Mouse (Mus musculus): Measurements from ENCODE around the gene Zfp687.
"Not testable (repeated sequence)": the region's sequence is repeated elsewhere in the genome, so short reads cannot be mapped to it uniquely, and the experiment has no call there.

The Zfp687 gene

DNA sequence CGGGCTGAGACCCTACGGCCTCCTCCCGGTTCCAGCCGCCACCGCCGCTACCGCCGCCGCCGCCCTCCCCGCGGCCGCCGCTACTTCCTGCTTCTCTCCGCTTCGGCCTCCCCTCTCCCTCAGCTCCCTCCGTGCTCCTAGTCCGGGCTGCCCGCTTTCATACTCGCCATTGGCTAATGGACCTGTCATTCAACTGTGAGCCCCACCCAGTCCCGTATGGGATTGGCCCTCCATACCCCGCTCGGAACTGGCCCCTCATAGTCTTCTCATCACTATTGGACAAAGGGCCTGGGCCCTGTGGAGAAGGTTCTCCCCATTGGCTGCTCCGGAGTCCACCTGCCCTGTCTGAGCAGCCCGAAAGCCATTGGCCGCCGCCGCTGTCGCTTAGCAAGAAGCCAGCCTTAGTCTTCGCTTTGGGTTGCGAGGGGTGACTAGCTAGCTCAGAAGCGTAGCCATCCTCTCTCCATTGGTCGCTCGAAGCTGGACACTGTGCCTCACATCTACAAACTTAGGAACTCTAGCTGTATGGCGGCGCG, at the start of gene Zfp687:
Zfp687 (minus strand) TSS at position 112 of the 536 bp plus-strand sequence.
- peak; percentile 99 for DNase-seq (ENCODE audit: low spot score)

DNA sequence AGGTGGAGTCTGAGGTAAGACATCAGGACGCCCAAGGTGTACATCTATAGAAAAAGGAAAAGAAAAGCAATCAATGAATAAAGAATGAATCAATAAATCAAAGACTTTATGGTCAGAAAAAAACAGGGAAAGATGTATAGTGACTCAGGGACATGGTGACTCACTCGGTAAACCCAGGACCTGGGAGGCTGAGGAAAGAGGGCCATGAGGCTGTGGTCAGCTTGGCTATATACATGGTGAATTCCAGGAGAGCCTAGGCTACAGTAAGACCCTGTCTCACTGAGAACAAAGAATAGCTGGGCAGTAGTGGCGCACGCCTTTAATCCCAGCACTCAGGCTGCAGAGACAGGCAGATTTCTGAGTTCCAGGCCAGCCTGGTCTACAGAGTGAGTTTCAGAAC, 48.5 kb upstream of the Zfp687 start:
- no peak for DNase-seq (ENCODE audit: low spot score)

DNA sequence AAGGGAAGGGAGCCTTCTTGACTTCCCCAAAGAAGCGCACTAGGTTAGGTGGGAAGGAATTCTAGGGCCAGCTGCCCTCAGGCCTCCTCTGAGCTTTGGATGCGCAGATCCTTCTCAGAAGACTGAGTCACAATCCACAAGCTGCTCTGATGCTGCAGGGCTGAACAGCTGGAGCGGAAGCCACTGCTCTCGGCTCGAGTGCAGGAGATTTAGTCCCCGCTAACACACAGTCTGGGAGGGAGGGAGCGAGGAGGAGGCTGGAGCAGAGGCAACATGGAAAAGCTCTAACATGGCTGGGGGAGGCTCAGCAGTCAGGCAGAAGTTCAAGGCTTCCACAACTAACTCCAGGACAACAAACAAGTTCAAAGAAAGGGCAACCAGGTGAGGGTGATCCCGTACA, 42.8 kb upstream of the Zfp687 start:
- DNase-seq (ENCODE audit: low spot score) = no peak

DNA sequence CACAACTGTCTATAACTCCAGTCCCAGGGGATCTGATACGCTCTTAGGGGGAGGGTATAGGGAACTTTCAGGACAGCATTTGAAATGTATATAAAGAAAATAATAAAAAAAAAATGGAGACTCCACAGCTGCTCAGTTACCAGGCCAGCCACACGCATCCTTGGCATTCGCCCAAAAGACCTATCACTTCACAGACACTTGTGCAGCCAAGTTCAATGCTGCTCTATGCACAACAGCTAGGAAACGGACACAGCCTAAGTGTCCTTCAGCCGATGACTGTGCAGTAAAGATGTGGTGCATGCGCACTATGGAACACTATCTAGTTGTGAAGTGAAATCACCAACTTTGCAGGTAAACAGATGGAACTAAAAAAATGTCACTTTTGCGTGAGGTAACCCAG, 41.0 kb upstream of the Zfp687 start:
- DNase-seq (ENCODE audit: low spot score) = peak; percentile 40

DNA sequence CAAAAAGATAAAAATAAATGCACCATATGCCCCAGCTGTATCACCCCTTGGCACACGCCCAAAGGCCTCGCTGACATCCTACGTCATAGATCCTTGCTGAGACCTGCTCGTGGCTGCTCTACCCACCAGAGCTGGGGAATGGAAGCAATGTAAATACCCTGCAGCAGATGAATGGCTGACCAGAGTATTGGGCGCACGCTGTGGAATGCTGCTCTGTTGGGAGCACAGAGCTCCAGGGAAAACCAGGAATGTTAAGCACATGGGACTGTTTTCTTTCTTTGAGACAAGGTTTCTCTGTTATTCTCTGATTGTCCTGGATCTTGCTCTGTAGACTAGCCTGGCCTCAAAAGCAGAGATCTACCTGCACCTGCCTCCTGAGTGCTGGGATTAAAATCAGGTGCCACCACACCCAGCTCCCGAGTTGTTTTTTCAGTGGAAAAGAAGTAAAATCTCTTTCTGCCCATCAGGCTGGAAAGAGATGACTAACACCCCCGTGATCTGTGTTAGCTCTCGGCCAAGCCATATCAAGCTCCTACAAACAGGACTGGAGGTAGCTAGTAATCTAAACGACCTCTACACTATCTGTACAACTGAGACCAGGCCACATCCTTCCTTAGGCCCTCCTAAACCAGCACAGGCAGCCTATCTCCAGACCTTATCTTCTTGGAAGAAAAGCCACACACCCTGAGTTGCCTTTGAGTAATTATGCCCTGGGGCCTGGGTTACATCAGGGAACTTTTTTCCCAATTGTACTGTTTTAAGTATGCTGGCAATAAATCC, 39.4 kb upstream of the Zfp687 start:
- peak; percentile 79 for DNase-seq (ENCODE audit: low spot score)

DNA sequence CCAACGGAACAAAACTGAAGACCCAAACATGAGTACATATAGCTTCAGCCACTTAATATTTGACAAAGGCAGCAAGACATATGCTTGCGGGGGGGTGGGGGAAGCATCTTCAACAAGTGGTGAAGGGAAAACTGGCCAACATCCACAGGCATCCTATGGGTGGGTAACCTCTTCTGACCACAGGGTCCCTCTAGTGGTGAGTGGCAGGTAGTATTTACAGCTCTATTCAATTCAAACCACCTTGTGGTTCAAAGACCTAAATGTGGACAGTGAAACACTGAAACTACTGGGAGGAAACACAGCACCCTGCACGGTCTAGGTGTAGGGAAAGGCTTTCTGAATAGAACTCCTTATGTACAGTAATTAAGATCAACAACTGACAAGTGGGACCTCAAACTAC, 38.5 kb upstream of the Zfp687 start:
- peak; percentile 81 for DNase-seq (ENCODE audit: low spot score)

DNA sequence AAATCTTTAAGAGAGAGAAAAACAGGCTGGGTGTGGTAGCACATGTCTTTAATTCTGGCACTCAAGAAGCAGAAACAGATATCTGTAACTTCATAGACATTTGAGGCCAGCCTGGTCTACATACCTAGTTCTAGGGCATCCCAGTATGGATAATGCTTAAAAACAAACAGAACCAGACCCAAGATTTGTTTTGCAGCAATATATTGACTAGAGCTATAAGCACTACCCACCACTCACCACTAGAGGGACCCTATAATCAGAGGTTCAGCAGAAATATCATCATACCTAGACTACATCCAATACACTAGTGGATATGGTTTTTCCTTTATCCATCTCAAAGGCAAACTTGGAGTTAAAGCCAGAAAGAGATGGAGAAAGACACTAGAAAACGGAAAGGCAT, 37.7 kb upstream of the Zfp687 start:
- DNase-seq (ENCODE audit: low spot score) = peak; percentile 73

DNA sequence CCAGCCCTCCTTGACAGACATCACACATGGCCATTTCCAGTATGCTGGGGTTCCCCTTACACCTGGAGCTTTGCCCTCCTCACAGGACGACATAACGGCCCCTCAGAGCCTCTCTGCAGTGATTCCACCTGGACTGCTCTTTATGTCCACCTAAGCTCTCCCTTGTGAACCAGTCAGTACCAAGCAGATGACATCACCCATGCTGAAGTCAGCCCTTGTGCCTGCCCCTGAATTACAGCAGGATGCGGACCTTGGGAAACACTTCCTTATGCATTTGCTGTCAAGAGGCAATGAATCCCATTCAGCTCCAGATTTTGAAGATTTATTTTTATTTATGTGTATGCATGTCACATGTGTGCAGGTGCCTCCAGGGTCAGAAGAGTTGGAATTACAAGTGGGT, 32.7 kb upstream of the Zfp687 start:
- DNase-seq (ENCODE audit: low spot score) = no peak

DNA sequence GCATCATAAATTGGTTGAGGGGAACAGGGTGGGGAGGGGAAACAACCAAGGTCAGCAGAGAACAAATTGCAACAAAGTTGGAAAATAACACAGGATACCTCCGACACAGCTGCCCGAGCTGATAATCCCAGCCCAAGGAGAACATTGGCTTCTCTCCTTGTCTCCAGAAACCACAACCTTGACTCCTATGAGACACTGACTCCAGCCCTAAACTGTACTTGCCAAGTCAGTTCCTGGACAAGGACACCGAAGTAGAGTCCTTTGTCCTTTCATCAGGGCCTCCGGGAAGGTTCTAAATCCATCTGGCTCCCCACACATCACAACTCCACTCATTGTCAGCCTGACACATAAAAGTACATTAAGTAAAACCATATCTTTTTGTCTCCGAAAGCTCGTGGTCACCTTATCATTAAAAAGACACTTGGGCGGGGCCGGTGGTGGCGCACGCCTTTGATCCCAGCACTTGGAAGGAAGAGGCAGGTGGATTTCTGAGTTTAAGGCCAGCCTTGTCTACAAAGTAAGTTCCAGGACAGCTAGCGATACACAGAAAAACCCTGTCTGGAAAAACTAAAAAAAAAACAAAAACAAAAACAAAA, 31.3 kb upstream of the Zfp687 start:
- DNase-seq (ENCODE audit: low spot score) = no peak

DNA sequence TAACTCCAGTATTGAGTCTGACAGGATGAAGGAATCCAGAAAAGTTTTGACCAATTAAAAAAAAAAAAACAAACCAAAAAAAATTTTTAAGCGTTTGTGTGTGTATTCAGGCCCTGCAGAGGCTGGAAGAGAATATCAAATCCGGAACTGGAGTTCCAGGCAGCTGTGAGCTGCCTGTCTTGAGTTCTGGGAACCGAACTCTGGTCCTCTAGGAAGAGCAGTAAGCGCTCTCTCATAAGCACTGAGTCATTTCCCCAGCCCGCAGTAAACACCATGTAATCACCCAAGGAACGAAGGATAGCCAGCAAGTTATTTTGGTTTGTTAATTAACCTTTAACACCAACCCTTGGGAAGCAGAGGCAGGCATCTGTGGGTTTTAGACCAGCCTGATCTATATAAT, 28.0 kb upstream of the Zfp687 start:
- no peak for DNase-seq (ENCODE audit: low spot score)

DNA sequence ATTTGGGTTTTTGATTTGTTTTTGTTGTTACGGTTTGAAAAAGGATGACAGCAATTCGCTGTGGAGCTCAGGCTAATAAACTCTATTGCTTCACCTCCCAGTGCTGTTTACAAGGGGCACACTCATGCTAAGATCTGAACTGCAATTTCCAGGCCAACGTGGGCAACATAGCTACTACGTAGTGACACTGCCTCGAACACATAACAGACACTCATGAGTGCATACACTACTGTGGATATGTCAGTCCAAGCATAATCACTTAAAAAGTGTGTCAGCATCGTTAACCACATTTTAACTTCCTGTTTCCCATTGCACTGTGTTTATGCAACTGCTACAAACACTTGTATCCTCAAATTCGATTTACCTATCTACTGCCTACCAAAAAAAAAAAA, 27.6 kb upstream of the Zfp687 start:
- DNase-seq (ENCODE audit: low spot score) = no peak

DNA sequence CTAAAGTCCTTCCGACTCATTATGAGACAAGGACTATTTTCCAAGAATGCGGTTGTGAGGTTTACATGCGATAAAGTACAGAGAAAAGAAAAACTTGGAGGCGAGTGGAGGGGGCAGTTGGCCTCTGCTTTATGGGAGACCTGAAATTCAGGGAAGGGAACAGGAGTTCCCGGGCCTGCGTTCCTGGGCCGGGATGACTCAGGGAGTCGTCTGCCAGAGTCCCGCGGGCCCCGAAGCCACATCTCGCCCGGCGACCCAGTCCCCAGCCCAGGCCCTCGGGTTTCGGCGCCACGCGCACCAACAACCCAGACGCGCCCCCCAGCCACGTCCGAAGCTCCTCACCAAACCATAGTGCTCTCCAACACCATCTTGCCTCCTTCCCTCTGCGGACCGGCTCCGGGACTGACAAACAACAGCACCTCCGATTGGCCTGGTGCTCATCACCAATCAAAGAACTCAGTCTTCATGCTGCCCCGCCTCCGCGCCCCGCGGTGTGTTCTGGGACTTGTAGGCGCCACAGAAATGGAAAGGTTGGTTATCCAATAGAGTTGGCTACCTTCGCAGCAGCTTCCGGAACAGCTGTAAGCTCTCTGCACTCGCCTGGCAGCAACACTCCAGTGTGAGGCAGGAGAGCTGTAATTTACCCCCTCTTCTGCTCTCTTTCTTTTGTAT, 27.1 kb upstream of the Zfp687 start, which contains the start of gene Psmd4:
Psmd4 (minus strand) TSS at position 449 of the 672 bp plus-strand sequence.
- DNase-seq (ENCODE audit: low spot score) = peak; percentile 97

DNA sequence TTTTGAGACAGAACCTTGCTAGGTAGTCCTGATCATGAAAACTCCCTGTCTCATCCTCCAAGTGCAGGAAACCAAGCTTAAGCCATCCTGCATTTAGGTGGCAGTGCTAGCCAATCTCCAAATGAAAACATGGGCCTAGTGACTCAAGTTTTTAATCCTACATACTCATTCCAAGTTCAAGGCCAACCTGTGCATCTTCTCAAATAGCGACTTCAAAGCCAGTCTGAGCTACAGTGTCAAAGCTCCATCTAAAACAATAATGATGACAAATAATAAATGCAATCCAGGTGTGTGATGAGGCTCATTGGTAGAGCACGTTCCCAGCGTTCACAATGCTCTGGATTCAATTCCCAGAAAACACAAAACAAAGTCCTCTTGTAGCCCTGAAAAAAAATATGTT, 26.4 kb upstream of the Zfp687 start:
- peak; percentile 29 for DNase-seq (ENCODE audit: low spot score)

DNA sequence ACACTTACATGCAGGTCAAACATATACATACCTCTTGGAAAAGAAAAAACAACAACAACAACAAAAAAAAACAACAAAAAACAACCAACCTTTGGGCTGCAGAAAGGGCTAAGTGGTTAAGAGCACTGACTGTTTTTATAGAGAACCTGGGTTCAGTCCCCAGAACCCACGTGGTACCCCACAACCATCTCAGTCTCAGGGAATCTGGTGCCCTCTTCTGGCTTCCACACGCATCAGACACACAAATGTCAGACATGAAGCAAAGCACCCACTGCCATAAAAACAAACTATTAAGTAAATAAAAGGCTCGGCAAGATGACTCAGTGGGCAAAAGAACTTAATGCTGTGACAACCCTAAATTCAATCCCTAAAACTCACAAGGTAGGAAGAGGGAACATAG, 14.7 kb upstream of the Zfp687 start:
- no peak for DNase-seq (ENCODE audit: low spot score)

DNA sequence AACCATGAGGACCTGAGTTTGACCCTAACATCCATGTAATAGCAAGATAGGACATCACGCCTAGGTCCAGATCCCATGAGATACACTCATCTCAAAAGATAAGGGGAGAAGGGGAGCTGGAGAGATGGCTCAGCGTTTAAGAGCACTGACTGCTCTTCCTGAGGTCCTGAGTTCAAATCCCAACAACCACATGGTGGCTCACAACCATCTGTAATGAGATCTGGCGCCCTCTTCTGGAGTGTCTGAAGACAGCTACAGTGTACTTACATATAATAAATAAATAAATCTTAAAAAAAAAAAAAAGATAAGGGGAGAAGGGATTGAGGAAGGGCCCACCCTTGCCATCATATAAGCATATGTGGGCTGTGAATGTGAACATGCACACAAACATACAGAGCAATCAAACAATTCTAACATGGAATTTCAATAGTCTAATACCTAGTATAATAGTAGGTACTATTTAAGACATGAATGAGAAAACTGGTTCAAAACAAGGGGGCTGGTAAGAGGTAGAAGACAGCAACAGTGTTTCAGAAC, 14.1 kb upstream of the Zfp687 start:
- not testable (repeated sequence) for DNase-seq (ENCODE audit: low spot score)

DNA sequence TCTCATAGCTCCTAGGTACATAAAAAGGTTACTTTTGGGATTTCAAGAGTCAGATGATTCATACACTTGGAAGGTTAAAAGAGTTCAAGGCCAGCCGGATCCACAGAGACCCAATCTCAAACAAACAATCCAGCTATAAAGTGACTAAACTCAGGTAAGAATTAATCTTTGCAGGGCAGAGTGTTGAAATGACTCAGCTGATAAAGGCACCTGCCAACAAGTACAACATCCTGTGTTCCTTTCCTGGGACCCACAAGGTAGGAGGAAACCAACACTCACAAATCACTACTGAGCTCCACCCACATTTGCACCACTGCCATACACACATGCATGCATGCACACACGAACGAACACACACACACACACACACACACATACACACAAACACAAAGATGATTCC, 13.4 kb upstream of the Zfp687 start:
- no peak for DNase-seq (ENCODE audit: low spot score)

DNA sequence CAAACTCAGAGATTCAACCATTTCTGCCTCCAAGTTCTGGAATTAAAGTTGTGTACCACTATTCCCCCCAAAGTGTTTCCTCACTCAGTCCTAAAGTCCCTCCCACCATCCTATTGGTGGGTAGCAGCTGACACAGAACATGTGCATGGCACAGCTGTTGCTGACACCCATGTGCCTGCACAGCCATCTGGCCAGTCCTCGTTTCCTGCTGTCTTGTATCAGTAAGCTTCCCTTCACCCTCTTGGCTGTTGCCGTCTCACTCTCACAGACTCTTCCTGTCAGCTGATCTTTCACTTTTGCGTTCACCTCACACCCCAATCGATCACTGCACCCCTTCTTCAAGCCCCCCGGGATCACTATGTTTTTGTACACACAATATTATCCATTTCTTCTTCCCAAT, 12.5 kb upstream of the Zfp687 start:
- peak; percentile 51 for DNase-seq (ENCODE audit: low spot score)

DNA sequence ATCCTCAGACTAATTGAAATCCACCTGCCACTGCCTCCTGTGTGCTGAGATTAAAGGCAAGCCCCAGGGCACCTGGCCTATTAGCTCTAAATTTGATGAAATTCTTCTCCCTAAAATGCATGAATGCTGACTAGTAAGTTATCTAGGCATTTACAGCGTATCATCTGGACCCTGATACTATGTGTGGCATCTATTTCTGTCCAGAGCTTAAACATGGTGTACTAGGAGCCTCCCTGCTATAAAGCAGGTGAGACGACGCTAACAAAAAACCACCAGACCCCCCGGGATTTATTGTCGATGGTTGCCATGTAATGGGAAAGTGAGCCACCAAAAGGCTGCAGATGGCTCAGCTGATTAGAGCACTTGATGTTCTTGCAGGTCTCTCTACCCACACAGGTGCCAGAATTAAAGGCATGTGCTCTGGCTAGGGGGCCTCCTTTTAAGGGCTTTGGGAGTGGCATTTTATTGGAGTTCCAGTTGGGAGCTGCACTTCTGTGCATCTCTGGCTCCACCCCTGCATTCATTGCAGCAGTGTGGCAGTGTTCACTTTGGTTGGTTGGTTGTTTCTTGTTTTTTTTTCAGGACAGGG, 11.9 kb upstream of the Zfp687 start:
- DNase-seq (ENCODE audit: low spot score) = no peak

DNA sequence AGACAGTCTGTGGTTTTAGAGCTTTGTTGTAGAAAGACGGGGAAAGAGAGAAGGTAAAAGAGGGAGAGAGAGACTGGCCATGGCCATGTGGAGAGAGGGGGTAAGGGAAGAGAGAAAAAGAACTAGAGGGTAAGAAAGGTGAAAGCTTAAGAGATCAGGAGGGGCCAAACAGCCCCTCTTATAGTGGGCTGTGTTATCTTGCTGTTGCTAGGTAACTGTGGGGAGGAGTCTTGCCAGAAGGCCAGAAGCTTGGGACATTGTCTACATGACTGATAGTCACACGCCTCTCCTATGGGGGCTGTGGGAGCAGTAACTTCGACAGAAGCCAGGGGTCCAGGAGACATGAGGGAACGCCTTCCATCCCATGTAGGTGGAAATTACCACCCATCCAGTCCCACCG, 10.0 kb upstream of the Zfp687 start:
- no peak for DNase-seq (ENCODE audit: low spot score)

DNA sequence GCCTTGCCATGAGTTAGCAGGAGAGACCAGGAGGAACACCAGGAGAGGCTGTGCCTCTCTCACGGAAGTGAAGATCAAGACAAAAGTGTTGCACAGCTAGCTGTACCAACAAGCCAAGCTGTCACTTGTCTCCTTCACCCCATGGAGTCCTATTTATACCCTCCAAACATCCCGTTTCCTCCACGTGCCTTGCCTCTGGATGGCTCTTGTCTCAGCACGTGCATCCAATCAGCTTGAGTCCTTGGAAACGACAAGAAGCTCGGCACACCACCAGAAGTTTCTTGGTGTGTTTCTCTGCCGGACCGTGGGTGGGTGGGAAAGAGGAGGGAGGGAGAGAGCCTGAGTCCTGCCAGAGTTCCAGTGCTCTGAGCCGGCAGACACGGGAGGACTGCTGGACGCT, 9.3 kb upstream of the Zfp687 start:
- DNase-seq (ENCODE audit: low spot score) = no peak

DNA sequence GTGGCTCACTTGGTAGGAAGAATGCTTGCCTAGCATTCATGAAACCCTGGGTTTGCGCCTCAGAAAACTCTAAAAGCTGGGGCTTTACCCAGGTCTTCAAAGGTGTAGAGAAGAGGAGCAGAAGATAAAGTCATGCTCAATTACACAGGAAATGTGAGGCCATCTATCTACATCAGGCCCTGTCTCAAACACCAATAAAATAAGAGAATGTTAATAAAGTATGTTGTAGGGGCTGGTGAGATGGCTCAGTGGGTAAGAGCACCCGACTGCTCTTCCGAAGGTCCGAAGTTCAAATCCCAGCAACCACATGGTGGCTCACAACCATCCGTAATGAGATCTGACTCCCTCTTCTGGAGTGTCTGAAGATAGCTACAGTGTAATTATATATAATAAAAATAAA, 5.7 kb upstream of the Zfp687 start:
- not testable (repeated sequence) for DNase-seq (ENCODE audit: low spot score)

DNA sequence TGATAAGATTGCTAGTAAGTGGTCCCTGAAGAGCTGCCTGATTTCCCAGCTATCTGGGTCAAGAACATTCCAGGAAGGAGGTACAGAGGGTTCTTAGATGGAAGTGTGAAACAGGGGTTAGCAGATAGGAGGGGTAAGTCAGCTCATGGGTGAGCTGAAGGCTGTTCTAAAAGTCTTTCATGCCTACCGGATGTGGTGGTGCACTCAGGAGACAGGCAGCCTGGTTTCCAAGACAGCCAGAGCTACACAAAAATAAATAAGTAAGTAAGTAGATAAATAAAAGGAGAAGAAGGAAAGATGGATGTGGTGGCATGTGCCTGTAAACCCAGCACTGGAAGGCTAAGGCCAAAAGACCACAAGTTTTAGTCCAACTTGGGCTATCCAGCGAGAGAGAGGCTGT, 3.5 kb upstream of the Zfp687 start:
- no peak for DNase-seq (ENCODE audit: low spot score)
